Mouse (Mus musculus) erythroblast, embryonic 14.5 days (primary cell): ENCODE measurements around the gene Ncbp1.

Experiments
- GATA1 ChIP-seq: IDR thresholded peaks from 2 replicates; pipeline ENCODE4 v1.6.1; 2012; ENCODE audit warnings: low read length, inconsistent platforms, mixed read lengths
- TAL1 ChIP-seq: IDR thresholded peaks from 3 replicates; pipeline ENCODE4 v1.6.1; 2012; ENCODE audit warnings: low read length, inconsistent platforms, mixed read lengths

- TF ChIP-seq GATA1 (no peak), TAL1 (no peak)
Measured at GRCm38 (mm10) chr4:46181168-46181567, 42.8 kb downstream of the Ncbp1 start.
